Mouse (Mus musculus) heart, postnatal 0 days (tissue): Measurements from ENCODE around the gene Mettl2.

ENCODE experiments used
- CTCF ChIP-seq: IDR thresholded peaks from 2 replicates; pipeline ENCODE4 v1.5.1; 2016; ENCODE audit warnings: antibody characterized with exemption, control low read depth, low read depth
- EP300 ChIP-seq: IDR thresholded peaks from 2 replicates; pipeline ENCODE4 v1.6.1; 2016; ENCODE audit warnings: antibody characterized with exemption, low read depth

DNA sequence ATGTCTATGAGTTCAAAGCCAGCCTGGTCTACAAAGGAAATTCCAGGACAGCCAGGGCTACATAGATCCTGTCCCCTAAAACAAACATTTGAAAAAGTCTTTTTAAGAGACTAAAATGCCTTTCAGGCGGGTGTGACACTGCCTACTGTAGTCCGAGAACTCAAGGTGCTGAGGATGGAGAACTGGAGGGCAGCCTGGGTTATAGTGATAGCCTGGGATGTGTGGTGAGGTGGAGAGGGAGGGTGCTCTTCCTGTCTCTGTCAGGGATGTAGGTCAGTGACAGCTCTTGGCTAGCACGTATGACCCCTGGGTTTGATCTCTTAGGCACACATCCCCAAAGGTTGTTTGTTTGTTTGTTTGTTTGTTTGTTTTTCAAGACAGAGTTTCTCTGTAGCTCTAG, 17.9 kb downstream of the Mettl2 start:
- TF ChIP-seq CTCF: no peak
- TF ChIP-seq EP300: no peak
